Comparison of ENCODE assay signal across 28 mouse cellular contexts in genomic region chr3:76336922-76337321, GRCm38 (mm10).
"Had no signal": no experiment of that assay in that cellular context is flagged by ENCODE, and none has a peak within 500 bp of the region (broad histone marks: within the 10 kb centered on the region; RNA-seq: fewer than 3 reads in every experiment).

No protein-coding gene starts in this region.

- H3K27me3 ChIP-seq: embryonic facial prominence, embryonic 12.5 days; embryonic facial prominence, embryonic 13.5 days; embryonic facial prominence, embryonic 15.5 days; forebrain, embryonic 12.5 days; forebrain, embryonic 13.5 days; forebrain, embryonic 15.5 days had no signal

- H3K4me2 ChIP-seq: embryonic facial prominence, embryonic 12.5 days; embryonic facial prominence, embryonic 13.5 days; embryonic facial prominence, embryonic 15.5 days; forebrain, embryonic 12.5 days; forebrain, embryonic 13.5 days; forebrain, embryonic 15.5 days had no signal

- ATAC-seq: forebrain, embryonic 13.5 days; forebrain, embryonic 14.5 days; forebrain, embryonic 15.5 days; forebrain, embryonic 16.5 days; forebrain, postnatal 0 days had no signal

- H3K36me3 ChIP-seq: embryonic facial prominence, embryonic 10.5 days; embryonic facial prominence, embryonic 12.5 days; embryonic facial prominence, embryonic 13.5 days; embryonic facial prominence, embryonic 15.5 days; forebrain, embryonic 10.5 days; forebrain, embryonic 12.5 days; forebrain, embryonic 15.5 days had no signal

- H3K9me3 ChIP-seq: embryonic facial prominence, embryonic 10.5 days; embryonic facial prominence, embryonic 12.5 days; embryonic facial prominence, embryonic 13.5 days; embryonic facial prominence, embryonic 15.5 days; forebrain, embryonic 10.5 days; forebrain, embryonic 12.5 days; forebrain, embryonic 13.5 days; forebrain, embryonic 15.5 days had no signal

- H3K4me3 ChIP-seq: embryonic facial prominence, embryonic 10.5 days; embryonic facial prominence, embryonic 12.5 days; embryonic facial prominence, embryonic 13.5 days; embryonic facial prominence, embryonic 15.5 days; erythroblast, embryonic 14.5 days; forebrain, embryonic 10.5 days; forebrain, embryonic 12.5 days; forebrain, embryonic 13.5 days; forebrain, embryonic 15.5 days; gastrocnemius, adult 2 months had no signal

- H3K4me1 ChIP-seq: embryonic facial prominence, embryonic 10.5 days; embryonic facial prominence, embryonic 12.5 days; embryonic facial prominence, embryonic 13.5 days; embryonic facial prominence, embryonic 15.5 days; forebrain, embryonic 10.5 days; forebrain, embryonic 12.5 days; forebrain, embryonic 13.5 days; forebrain, embryonic 15.5 days had no signal

- H3K9ac ChIP-seq: embryonic facial prominence, embryonic 12.5 days; embryonic facial prominence, embryonic 13.5 days; embryonic facial prominence, embryonic 15.5 days; forebrain, embryonic 12.5 days; forebrain, embryonic 13.5 days; forebrain, embryonic 15.5 days; forebrain, postnatal 0 days had no signal

- DNase-seq: cerebellum, adult 2 months; cerebellum, adult 8-10 months; cerebellum, adult 9-10 months; cerebellum, adult 9-11 months; cerebellum, postnatal 10 days; cerebellum, postnatal 14 days; cerebellum, postnatal 25 days; cerebellum, postnatal 36 days; embryo, embryonic 11 days; forebrain, postnatal 0 days; gastrocnemius, adult 2 months; gastrocnemius, postnatal 10 days; gastrocnemius, postnatal 14 days; gastrocnemius, postnatal 25 days; gastrocnemius, postnatal 36 days; heart, adult 11 months; heart, adult 18-20 months had no signal

- H3K27ac ChIP-seq: embryonic facial prominence, embryonic 10.5 days; embryonic facial prominence, embryonic 12.5 days; embryonic facial prominence, embryonic 13.5 days; embryonic facial prominence, embryonic 15.5 days; forebrain, embryonic 10.5 days; forebrain, embryonic 12.5 days; forebrain, embryonic 13.5 days; forebrain, embryonic 15.5 days; gastrocnemius, adult 2 months had no signal
